Mouse (Mus musculus) gastrocnemius, postnatal 14 days (tissue): ENCODE measurements around the gene Rpl9. TPM values are rescaled to one million over a fixed set of nuclear protein-coding genes. Genes with fewer than 3 reads are reported as not detected.

Source experiments
- DNase-seq: peaks from one replicate; pipeline ENCODE4 v3.0.0; 2021; ENCODE audit warnings: mixed read lengths
- intact Hi-C: fragments of 180-260 bp; cut with DNase I; formaldehyde crosslinking; loops from one replicate; pipeline ENCODE4 v1.15.1; 2025; ENCODE audit warnings: low total_unique reads
- long read RNA-seq, 2 experiments: library from polyadenylated mRNA; stranded (forward); transcript quantifications; one replicate each; pipeline ENCODE4 v2.0.0; 2021
- total RNA-seq, 2 experiments: library from RNA; stranded (reverse); gene quantifications; 2 replicates each; pipeline ENCODE4 v1.2.3; 2021

Gene Rpl9
- 100 to 1,000 TPM; 571 to 666 TPM for total RNA-seq
- long read RNA-seq, experiment 1, transcript Rpl9-201 (8 exons, 738 nt) = major isoform, 165 of 170 reads
- long read RNA-seq, experiment 1, partial matches to known transcripts = 4 of 170 reads
- long read RNA-seq, experiment 1, other reads (novel, unspliced or antisense) = 0 of 170 reads
- long read RNA-seq, experiment 2, transcript Rpl9-201 (8 exons, 738 nt) = major isoform, 219 of 225 reads
- long read RNA-seq, experiment 2, partial matches to known transcripts = 4 of 225 reads
- long read RNA-seq, experiment 2, other reads (novel, unspliced or antisense) = 2 of 225 reads

DNA sequence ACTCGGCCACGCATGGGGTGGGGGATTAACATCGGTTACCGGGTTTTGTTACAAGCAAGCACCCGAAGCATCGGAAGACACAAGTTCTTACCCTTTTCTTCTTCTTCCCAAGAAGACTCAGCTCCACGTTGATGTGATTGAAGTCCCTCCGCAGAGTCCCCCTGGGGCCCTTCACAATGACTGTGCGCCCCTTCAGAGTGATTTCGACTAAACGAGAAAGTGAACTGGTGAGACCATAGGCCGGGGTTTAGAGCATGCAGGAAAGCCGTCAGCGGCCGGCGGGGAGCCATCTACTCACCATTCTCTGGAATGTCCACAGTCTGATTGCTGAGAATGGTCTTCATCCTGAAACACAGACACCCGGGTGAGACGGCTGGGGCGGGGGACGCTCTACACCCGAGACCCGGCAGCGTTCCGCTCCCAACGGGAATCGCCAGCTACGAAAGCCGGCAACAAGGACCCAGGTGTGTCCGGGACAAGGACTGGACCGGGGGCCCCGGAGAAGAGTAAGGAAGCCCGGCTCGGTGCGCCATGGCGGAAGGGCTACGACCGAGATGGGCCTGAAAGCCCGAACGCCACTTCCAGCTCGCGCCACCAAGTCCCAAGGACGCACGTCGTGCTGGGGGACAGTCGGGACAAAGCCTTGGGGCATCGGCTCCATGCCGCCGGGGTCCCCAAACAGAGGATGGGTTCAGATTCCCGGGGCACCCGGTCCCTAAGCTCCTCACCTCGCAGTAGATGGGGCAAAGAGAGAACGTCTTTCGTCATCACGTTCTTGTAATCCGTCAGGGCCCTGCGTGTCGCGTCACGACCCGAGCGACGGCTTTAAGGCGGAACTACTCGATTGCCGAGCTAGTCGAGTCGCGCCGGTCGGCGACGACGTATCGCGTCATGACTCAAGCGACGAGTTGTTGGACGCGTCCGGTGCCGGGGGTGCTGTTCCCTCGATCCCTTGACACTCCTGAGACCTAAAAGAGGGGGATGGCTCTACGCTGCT lies at the start of gene Rpl9, which contains the start of gene Lias:
Rpl9 (minus strand) TSS at position 797 of the 997 bp plus-strand sequence.
Lias (plus strand) TSS at position 850 of the 997 bp plus-strand sequence.
- DNase-seq = peak; percentile 98
- intact Hi-C loops = no loop called here

DNA sequence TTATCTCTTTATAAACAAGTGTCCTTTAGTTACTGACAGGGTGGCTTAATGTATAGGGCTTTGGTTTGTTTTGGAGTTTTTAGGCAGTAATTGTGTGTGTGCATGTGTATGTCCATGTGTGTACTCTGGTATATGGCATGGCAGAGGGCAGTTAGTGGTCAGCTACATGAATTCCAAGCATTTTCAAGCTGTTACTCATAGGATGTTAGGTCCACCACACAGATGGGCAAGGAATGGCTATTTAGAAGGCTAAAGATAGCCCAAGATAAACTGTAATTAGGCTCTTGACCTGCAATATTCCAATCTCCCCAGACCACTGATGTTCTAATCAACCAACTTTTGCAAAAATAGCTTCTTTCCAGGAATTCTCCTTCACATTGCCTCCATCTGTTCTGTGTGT lies 46.8 kb upstream of the Rpl9 start:
- no peak for DNase-seq
- intact Hi-C loops = no loop called here

DNA sequence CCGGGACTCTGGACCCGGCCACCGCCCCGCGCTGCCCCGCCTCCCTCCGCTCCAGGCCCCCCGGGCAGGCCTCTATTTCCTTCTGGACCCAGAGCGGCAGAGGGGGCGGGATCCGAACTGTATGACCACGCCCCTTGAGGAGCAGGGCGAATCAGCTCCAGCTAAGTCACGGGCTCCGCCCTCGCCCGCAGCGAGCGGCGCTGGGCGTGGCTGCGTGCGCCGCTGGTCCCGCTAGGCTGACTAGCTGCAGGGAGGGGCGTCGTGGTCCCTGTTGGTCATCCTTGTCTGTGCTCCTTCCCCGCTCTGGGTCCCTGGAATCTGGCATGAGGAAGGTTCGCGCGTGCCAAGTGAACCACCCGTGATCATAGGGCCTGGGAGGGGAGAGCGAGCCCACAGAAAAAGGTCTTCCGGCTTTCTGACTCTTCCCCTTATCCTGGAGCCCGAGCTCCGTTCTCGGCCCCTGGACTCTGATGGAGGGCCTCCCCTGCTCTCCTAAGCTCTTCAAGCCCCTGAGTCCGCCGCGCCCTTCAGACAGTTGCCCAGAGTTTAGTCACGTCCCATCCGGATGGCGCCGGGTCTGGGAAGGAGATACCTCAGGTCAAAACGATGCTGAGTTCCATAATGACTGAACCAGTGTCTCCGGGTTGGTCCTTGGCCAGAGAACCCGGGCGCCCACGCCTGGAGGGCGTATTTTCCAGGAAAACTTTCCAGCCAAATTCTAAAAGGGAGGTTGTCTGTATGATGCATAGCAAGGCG lies 44.7 kb upstream of the Rpl9 start, which contains the start of gene Ugdh:
Ugdh (minus strand) TSS at position 144 of the 756 bp plus-strand sequence.
- peak; percentile 98 for DNase-seq
- intact Hi-C loops = no loop called here

DNA sequence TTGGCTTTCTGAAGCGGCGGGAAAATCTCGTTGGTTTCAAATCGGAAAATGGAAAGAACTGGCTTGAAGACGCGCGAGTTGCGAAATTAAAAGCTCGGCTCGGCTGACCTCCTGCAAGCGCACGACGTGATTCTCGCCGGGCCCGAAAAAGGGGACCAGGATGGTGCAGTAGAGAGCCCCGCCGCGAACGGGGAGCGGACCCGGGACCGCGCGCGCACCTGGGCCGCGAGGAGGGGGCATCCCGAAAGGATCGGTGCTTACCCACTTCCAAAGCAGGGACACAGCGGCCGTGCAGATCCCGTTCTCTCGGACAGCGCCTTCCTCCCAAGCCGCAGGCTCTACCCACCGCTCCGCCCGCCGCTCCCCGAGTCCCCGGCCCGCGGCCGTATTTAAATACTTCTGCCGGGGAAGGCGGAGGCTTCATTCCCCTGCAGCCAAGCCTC lies 44.1 kb upstream of the Rpl9 start:
- intact Hi-C loops = no loop called here
- no peak for DNase-seq

DNA sequence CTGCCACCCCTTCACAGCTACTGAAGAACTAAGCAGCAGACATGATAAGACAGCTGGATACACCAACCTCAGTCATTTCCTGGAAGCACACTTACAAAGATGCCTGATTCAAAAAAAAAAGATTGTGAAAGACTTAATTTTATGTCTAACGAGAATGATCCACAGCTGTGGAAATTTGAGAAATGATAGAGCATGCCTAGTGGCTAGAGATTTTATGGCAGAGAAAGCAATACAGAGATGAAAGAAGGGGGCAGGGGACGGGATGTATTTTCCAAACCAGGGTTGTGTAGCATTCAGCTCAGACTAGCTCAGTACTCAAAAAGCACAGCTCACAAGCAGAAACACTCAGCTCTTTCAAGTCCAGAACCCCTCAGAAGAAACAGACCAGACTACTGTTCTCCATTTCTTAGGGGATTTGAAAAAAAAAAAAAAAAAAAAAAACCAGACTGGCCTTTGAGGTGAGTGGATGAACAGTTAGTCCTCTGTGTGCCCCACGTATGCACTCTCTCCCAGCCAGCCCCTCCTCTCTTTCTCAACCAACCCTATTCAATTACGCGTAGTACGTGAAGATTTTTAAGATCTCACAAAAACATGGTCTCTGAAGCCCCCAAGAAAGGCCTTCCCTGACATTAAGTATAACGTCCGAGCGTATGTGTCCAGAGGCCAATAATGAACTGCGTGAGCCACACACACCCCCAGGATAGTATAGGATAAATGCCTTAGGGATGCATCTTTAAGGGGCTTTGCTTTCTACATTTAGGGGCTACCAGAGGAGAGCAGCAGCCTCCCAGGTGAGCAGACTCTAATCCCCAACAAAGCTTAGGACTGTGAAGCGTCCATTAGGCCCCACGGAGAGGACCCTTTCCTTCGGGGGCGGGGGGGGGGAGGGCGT lies 43.5 kb upstream of the Rpl9 start:
- intact Hi-C loops = no loop called here
- DNase-seq = no peak

DNA sequence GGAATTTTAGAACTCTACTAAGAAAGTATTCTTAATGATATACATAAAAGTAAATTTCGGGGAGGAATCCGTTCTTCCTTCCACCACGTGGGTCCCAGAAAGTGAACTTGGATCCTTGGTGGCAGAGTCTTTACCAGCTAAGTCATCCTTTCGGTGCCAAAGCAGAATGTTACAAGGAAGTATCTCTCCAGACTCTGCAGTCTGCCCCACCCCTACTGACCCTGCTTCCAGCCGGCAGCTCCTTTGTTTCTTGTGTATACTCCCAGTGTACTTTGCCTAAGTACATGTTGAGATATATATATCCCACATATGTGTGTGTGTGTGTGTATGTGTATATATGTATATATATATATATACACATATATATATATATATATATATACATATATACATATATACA lies 38.2 kb upstream of the Rpl9 start:
- no peak for DNase-seq
- intact Hi-C loops = no loop called here

DNA sequence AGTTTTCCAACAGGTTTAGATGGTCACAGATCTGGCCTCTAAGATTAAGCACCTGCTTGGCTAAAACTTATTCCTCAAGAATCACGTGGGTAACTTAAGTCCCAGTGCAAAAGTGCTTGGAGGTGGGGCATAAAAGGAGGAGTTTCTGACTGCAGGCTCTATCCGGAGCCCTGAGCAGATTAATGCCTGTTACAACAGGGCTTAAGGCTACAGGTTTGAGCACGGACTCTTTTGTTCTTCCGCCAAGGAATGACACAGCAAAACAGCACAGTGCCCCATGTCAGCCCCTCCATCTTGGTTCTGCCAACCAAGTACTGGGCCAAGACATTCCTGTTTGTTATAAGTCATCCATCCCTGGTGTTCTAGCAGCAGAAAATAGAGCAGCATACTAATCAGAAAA lies 37.1 kb upstream of the Rpl9 start:
- intact Hi-C loops = no loop called here
- DNase-seq = no peak

DNA sequence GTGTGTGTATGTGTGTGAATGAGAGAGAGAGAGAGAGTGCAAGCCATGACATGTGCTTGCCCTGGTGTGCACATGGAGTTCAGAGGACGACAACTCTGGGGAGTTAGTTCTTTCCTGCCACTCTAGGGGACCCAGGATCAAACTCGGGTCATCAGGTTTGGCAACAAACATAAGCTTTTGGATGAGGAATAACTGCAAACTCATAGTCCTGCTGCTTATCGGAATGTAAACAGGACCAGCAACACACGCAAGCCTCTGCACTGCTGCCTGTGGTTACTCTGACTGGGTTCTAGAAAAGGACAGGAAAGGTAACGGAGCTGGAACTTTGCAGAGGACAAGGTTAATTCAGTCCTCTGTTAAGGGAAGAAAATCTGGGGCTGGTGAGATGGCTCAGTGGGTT lies 34.0 kb upstream of the Rpl9 start:
- intact Hi-C loops = no loop called here

DNA sequence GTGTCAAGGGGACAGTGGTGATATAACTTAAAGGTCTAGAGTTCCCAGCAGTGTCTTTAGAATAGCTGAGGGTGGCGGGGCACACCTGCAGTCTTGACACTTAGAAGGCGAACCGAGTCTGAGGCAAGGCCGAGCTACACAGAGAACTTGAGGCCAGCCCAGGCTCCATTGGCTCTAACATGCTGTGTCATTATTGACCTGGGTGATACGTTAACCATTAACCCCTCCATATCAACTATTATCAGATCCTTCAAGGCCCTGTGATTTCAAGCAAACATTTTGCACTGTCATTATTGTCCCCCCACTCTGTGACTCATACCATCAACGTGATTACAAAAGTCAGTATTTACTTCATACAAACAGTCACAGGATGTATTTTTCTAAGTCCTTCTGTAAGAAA lies 33.0 kb upstream of the Rpl9 start:
- intact Hi-C loops = no loop called here

More for the DNA sequence above, 34.0 kb upstream of the Rpl9 start:
- DNase-seq = no peak

DNA sequence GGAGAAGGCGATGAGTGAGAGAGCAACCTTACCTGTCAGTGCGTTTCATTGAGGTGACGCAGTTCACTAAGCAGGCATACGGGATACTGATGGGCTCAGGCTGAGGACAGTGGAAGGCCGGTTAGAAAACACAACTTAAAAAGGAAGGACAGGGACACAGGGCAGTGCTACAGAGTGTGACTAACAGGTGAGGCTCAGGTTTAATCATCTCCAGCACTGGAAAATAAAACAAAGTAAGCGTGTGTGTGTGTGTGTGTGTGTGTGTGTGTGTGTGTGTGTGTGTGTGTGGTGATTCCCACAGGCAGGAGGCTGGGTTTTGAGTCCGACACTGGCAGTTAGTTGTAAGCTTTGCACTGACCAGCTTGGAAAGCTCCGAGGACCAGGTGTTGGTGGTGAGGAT lies 31.6 kb upstream of the Rpl9 start:
- intact Hi-C loops = no loop called here
- DNase-seq = no peak

More for the DNA sequence above, 33.0 kb upstream of the Rpl9 start:
- DNase-seq = no peak

DNA sequence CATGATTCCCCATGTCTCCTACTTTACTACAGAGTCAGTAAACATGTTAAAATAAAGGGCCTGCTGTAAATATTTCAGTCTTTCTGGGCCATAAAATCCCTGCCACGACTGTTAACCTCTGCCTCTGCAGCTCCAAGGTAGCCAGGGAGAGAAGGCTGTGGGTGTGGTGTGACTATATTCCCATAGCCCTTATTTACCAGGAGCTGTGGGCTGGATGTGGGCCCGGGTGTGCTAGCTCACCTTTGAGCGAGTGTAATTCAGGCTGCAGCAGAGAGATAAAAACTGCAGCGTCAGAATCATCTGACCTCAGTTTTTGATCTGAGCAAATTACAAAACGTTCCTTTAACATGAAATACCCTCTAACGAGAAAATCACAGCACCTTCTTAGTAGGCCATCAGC lies 29.6 kb upstream of the Rpl9 start:
- DNase-seq = no peak
- intact Hi-C loops = no loop called here

DNA sequence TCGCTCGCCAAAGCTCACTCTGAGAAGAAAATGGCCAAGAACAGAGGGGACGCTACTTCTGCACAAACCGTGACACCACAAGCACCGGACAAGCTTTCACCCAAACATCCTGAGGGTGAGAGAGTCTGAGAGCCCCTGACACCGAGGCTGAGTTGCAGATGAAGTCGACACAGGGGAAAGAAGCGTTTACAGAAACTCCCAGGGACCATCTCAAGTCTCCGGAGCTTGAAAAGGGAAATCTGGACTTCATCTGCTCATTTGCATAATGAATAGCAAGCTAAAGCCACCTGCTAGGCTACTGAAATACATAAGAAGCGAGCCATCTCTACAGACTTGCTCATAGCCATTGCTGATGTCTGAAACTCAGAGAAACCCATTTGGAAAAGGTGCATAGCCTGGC lies 27.9 kb upstream of the Rpl9 start:
- intact Hi-C loops = no loop called here
- no peak for DNase-seq

DNA sequence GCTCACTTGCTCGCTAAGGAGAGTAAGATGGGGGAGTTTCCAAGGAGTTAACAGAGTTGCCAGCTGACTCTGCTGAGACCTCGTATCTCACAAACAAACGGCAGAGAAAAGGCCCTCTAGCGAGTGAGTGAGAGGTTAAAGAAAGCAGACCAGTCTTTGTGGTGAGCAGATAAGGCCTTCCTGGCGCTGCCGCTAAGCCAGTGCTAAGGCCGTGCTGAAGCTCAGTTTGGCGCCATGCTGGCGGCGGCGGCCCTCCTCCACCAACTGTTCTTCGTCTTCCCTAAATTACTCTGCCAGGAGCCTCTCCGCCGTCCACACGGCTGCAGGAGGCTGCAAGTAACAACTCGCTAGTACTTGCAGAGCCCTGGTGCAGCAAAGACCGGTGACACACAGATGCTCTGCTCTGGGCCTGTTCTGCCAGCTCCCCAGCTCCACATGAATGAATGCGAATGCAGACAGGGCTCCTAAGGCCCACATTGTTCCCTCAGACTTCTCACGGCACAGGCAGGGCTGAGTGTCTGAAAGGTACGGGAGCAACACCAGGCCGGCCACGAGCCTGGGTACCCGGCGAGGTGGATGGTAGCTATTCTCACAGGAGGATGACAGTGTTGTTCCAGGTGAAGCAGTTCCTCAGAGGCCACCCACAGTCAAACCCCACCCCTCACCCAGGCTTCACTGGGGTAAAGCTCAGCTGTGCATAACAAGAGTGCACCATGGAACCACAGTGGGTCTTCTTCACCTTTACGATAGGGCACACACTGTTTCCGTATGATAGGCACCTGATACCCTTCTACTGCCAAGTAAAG lies 24.6 kb upstream of the Rpl9 start:
- no peak for DNase-seq
- intact Hi-C loops = no loop called here

DNA sequence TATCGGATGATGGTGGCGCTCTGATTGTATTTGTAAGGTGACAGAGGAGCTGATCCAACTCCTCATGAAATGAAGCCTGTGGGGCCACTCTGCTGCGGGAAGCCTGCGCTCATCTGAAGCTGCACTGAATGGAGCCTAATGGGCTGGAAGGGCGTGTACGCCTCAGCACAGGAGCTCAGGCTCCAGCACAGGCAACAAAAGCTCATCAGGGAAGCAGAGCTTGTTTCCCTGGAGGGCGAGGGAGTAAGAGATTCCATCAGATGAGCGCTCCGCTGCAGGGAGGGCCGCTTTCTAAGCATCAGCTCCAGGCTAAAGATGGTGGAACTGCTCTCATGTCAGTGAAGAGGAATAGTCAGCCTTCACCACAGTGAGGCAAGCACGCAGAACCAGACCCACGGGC lies 16.7 kb upstream of the Rpl9 start:
- DNase-seq = no peak
- intact Hi-C loops = loop anchor here (10.0 kb wide), 1 partner anchor 287 kb away; the partner anchor contains the start of gene Pds5a

DNA sequence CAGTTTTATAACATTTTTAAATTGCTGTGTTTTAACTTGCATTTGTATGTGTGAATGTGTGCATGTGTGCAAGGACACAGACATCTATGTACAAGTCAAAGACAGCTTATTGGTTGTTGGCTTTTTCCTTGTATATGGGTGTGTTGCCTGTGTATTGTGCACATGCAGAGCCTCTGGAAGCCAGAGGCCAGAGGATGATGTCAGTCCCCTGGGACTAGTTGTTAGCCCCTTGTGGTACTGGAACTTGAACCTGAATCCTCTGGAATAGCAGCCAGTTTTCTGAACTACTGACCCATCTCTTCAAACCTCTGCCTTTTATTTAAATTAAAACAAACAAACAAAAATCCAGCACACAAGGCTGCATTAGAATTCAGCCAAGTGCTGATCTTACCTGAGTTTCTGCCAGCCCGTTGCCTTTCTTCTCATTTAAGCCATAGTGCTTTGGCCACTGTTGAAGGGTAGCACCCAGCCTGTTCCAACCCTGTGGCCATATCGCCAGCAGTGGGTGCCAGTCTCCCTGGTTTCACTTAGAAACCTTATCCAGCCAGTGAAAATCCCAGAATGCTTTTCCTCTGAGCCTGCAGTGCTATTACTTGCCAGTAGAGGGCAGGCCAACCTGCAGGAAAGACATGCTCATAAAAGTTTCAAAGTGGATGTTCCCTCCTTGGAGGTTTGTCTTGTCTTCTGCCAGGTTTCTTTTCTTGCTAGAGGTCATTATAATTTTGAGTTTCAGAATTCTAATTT lies 10.2 kb upstream of the Rpl9 start:
- intact Hi-C loops = loop anchor here (10.0 kb wide), 1 partner anchor 293 kb away; the partner anchor contains the start of gene Pds5a
- peak; percentile 73 for DNase-seq

DNA sequence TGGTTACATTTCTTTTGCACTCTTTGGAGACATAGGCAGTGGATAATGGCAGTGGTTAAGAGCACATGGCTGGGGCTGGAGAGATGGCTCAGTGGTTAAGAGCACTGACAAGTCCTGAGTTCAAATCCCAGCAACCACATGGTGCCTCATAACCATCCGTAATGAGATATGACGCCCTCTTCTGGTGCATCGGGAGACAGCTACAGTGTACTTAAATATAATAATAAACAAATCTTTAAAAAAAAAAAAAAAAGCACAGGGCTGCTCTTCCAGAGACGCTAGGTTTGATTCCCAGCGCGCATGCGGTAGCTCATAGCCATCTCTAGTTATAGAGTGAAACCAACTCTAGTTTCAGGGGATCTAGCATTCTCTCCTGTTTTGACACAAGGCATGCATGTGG lies 3.2 kb upstream of the Rpl9 start:
- no peak for DNase-seq
- intact Hi-C loops = no loop called here

DNA sequence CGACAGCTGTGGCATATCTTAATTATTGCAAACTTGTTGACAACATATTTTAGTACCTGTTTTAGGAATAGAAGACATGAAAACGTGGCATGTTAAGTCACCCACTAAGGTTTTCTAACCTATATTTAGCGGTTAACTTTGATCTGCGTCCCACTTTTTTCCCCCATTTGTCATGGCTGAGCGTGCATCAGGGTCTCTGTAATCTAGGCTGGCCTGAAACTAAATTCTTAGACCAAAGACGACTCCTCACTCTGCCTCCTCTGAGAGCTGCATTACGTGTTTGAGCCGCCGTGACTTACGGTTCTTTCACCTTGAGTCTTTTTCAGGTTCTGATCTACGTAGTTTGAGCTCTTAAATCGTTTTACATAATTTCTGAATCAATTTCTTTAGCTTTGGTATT lies 509 bp upstream of the Rpl9 start:
- no peak for DNase-seq
- intact Hi-C loops = no loop called here
